Mouse (Mus musculus): ENCODE measurements around the gene Epha5. TPM values are rescaled to one million over a fixed set of nuclear protein-coding genes. Genes with fewer than 3 reads are reported as not detected.

Epha5 gene
- polyA plus RNA-seq, 1 experiment from 2014 or later: 21.6 TPM

DNA sequence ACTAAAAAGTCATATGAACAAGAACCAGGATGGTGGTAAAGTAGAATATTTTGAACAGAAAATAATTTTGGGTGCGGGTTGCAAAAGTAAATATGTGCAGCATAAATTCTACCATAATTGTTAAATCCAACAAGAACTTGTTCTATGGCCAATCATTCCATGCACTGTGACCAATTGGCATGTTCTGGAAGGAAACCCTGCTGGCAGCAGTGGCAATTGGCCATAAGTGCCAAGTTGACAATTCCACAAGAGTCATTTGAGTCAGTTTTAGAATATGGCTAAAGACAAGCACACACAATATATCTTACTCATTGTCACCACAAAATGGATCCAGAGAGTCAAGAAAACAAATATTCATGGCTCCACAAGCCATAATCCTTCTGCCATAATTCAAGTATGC is 140.2 kb downstream of the Epha5 start:
- DNase-seq (ENCODE audit: low spot score) (no peak), ATAC-seq (replicated peaks; ENCODE audit: low FRiP score) (no peak)
- Histone ChIP-seq H3K4me3 (ENCODE audit: low read depth, low read length) (no peak overlapping the region), H3K36me3 (ENCODE audit: control insufficient read depth, insufficient read depth, low read length) (no peaks in the 10 kb centered on the region), H3K9me3 (ENCODE audit: control insufficient read depth, low read length) (no peaks in the 10 kb centered on the region), H3K27ac (ENCODE audit: low read depth, low read length) (no peak overlapping the region), H3K4me1 (replicated peaks; ENCODE audit: control insufficient read depth, insufficient read depth, low read length) (no peaks in the 10 kb centered on the region), H3K27me3 (ENCODE audit: control insufficient read depth, insufficient read depth, low read length) (no peaks in the 10 kb centered on the region), H3K9ac (ENCODE audit: low read length) (no peak overlapping the region), H3K4me2 (ENCODE audit: low read depth, low read length, severe bottlenecking) (no peak overlapping the region)
- WGBS: 91% methylated on average over 1 of the region's 1 CpGs

DNA sequence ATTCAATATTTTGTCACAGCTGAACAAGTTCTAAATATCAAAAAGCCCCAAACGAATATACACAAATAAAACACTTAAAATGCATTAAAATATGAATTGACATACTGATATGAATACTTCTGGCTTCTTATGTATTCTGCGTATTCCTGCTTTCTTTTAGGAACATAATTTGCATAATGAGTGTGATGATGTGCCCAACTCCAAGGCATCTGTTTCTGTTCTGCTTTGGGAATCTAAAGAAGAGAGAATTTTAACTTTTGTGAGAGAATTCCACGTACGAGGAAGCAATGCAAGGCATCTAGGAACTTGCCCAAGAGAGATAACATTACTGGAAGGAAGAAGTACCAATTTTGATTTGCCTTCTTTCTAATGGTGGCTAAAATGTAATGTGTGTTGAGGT is 151.8 kb downstream of the Epha5 start:
- no peak overlapping the region for H3K4me3 ChIP-seq (ENCODE audit: low read depth, low read length)
- H3K27me3 ChIP-seq (ENCODE audit: control insufficient read depth, insufficient read depth, low read length): no peaks in the 10 kb centered on the region
- no peaks in the 10 kb centered on the region for H3K9me3 ChIP-seq (ENCODE audit: control insufficient read depth, low read length)
- H3K4me2 ChIP-seq (ENCODE audit: low read depth, low read length, severe bottlenecking): no peak overlapping the region
- WGBS: 81% methylated on average over 4 of the region's 4 CpGs
- ATAC-seq (replicated peaks; ENCODE audit: low FRiP score): no peak
- H3K27ac ChIP-seq (ENCODE audit: low read depth, low read length): no peak overlapping the region
- no peaks in the 10 kb centered on the region for H3K4me1 ChIP-seq (replicated peaks; ENCODE audit: control insufficient read depth, insufficient read depth, low read length)
- no peaks in the 10 kb centered on the region for H3K36me3 ChIP-seq (ENCODE audit: control insufficient read depth, insufficient read depth, low read length)
- no peak for DNase-seq (ENCODE audit: low spot score)
- H3K9ac ChIP-seq (ENCODE audit: low read length): no peak overlapping the region

DNA sequence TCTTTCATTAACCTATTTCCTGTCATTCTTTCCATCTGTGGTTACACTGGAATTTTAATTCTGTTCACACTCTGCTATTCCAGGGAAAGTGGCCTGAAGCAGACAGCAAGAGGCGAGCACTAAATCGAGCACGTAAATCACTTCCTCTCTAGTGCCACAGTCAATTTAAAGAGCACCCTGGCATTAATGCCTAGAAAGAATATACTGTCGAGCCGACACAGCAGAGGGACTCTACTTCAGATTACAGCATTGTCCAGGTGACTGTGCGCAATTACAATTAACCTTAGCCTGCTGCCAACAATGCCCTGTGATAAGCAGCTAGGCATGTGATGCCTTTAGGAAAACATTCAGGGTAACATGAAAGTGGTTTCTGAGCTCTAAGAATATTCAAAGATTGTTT is 153.2 kb downstream of the Epha5 start:
- WGBS: 60% methylated on average over 6 of the region's 6 CpGs

DNA sequence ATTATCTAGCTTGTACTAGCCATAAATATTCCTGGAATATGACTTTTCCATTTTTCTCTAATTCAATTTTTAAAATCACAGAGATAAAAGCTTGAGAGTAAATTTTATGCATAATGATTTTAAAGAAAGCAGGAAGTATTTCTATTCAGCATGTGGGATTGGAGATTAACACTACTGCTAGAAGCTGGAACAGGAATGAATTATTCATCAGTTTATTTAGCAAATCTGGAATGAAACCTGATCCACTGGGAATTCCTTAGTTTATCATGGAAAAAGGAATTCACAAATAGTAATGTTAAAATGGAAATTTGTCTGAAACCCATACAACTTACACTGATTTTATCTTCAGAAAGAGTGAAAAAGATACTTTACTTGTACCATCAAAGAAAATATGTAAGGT is 187.2 kb downstream of the Epha5 start:
- no peak overlapping the region for H3K27ac ChIP-seq (ENCODE audit: low read depth, low read length)
- H3K4me2 ChIP-seq (ENCODE audit: low read depth, low read length, severe bottlenecking): no peak overlapping the region
- H3K27me3 ChIP-seq (ENCODE audit: control insufficient read depth, insufficient read depth, low read length): no peaks in the 10 kb centered on the region
- no peaks in the 10 kb centered on the region for H3K36me3 ChIP-seq (ENCODE audit: control insufficient read depth, insufficient read depth, low read length)
- ATAC-seq (replicated peaks; ENCODE audit: low FRiP score) (no peak), DNase-seq (ENCODE audit: low spot score) (no peak)
- H3K4me1 ChIP-seq (replicated peaks; ENCODE audit: control insufficient read depth, insufficient read depth, low read length): no peaks in the 10 kb centered on the region
- no peaks in the 10 kb centered on the region for H3K9me3 ChIP-seq (ENCODE audit: control insufficient read depth, low read length)
- no peak overlapping the region for H3K4me3 ChIP-seq (ENCODE audit: low read depth, low read length)
- no peak overlapping the region for H3K9ac ChIP-seq (ENCODE audit: low read length)

More for the DNA sequence above, 153.2 kb downstream of the Epha5 start:
- Histone ChIP-seq H3K27me3 (ENCODE audit: control insufficient read depth, insufficient read depth, low read length) (no peaks in the 10 kb centered on the region), H3K4me1 (replicated peaks; ENCODE audit: control insufficient read depth, insufficient read depth, low read length) (no peaks in the 10 kb centered on the region), H3K9ac (ENCODE audit: low read length) (no peak overlapping the region), H3K27ac (ENCODE audit: low read depth, low read length) (no peak overlapping the region), H3K9me3 (ENCODE audit: control insufficient read depth, low read length) (no peaks in the 10 kb centered on the region), H3K4me3 (ENCODE audit: low read depth, low read length) (no peak overlapping the region), H3K4me2 (ENCODE audit: low read depth, low read length, severe bottlenecking) (no peak overlapping the region), H3K36me3 (ENCODE audit: control insufficient read depth, insufficient read depth, low read length) (no peaks in the 10 kb centered on the region)
- DNase-seq (ENCODE audit: low spot score): no peak
- ATAC-seq (replicated peaks; ENCODE audit: low FRiP score): no peak

DNA sequence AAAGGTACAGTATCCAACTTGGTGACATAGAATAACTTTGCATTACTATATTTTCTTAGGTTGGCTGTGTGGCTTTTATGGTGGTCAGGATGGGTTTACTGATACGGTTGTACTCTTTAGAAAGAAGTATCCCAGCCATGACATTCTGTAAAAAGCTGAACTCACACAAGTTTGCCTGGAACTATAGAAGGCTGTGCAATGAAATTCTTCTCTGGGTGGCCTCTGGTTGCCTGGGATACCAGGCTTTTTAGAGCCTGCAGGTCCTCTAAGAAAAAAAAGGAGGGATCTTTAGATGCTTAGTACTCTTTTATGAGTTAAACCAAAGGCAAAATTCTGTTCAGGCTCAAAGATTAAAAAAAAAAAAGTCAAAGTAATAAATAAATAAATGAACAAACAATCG is 208.6 kb downstream of the Epha5 start:
- 31% methylated on average over 2 of the region's 2 CpGs for WGBS

DNA sequence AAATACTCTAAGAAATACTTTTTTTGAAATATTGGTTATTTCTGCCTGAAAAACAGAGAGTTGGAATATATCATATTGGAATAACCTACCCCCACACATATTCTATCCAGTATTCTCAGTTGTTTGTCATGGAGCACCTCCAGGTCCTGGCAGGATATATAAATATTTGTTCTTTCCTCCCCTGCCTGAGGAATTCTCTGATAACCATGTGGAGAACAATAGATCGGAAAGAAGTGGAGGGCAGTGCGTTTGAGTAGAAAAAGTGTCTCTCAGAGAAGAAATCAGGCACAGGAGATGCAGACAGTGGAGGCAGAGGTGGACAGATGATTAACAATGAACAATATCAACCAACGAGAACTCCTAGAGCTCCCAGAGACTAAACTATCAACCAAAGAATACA is 223.8 kb downstream of the Epha5 start:
- H3K27me3 ChIP-seq (ENCODE audit: control insufficient read depth, insufficient read depth, low read length): no peaks in the 10 kb centered on the region
- no peak overlapping the region for H3K9ac ChIP-seq (ENCODE audit: low read length)
- H3K27ac ChIP-seq (ENCODE audit: low read depth, low read length): no peak overlapping the region
- 90% methylated on average over 3 of the region's 3 CpGs for WGBS
- H3K36me3 ChIP-seq (ENCODE audit: control insufficient read depth, insufficient read depth, low read length): no peaks in the 10 kb centered on the region
- no peaks in the 10 kb centered on the region for H3K9me3 ChIP-seq (ENCODE audit: control insufficient read depth, low read length)
- DNase-seq (ENCODE audit: low spot score) (no peak), ATAC-seq (replicated peaks; ENCODE audit: low FRiP score) (no peak)
- H3K4me3 ChIP-seq (ENCODE audit: low read depth, low read length): no peak overlapping the region
- H3K4me2 ChIP-seq (ENCODE audit: low read depth, low read length, severe bottlenecking): no peak overlapping the region
- no peaks in the 10 kb centered on the region for H3K4me1 ChIP-seq (replicated peaks; ENCODE audit: control insufficient read depth, insufficient read depth, low read length)

More for the DNA sequence above, 208.6 kb downstream of the Epha5 start:
- no peak overlapping the region for H3K9ac ChIP-seq (ENCODE audit: low read length)
- no peak overlapping the region for H3K4me2 ChIP-seq (ENCODE audit: low read depth, low read length, severe bottlenecking)
- H3K27ac ChIP-seq (ENCODE audit: low read depth, low read length): no peak overlapping the region
- H3K9me3 ChIP-seq (ENCODE audit: control insufficient read depth, low read length): no peaks in the 10 kb centered on the region
- no peaks in the 10 kb centered on the region for H3K27me3 ChIP-seq (ENCODE audit: control insufficient read depth, insufficient read depth, low read length)
- no peaks in the 10 kb centered on the region for H3K36me3 ChIP-seq (ENCODE audit: control insufficient read depth, insufficient read depth, low read length)
- H3K4me1 ChIP-seq (replicated peaks; ENCODE audit: control insufficient read depth, insufficient read depth, low read length): no peaks in the 10 kb centered on the region; the same call in 1 of the 2 replicates
- no peak overlapping the region for H3K4me3 ChIP-seq (ENCODE audit: low read depth, low read length)
- ATAC-seq (replicated peaks; ENCODE audit: low FRiP score): peak; percentile 65
- DNase-seq (ENCODE audit: low spot score): peak; percentile 56

DNA sequence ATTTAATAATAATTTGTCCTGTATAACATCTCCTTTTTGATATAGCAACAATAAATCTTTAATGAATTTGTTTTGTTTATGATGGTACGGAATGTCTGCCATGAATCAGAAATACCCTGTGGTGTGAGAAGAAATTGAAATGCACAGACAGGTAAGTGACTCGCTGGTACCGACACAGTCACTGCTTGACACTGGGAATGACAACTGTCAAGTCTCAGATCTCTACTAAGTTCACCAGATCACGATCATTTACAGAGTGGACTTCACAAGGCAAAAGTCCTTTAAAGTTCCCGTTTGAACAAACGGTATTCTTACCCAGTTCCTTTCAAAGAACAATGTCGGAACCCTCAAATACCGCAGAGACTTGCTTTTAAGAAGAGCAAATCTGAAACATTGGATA is 233.0 kb downstream of the Epha5 start:
- DNase-seq (ENCODE audit: low spot score) (no peak), ATAC-seq (replicated peaks; ENCODE audit: low FRiP score) (no peak)
- no peaks in the 10 kb centered on the region for H3K27me3 ChIP-seq (ENCODE audit: control insufficient read depth, insufficient read depth, low read length)
- H3K9me3 ChIP-seq (ENCODE audit: control insufficient read depth, low read length): no peaks in the 10 kb centered on the region
- WGBS: 93% methylated on average over 8 of the region's 8 CpGs
- H3K9ac ChIP-seq (ENCODE audit: low read length): no peak overlapping the region
- no peak overlapping the region for H3K4me3 ChIP-seq (ENCODE audit: low read depth, low read length)
- no peak overlapping the region for H3K4me2 ChIP-seq (ENCODE audit: low read depth, low read length, severe bottlenecking)
- no peak overlapping the region for H3K27ac ChIP-seq (ENCODE audit: low read depth, low read length)
- H3K36me3 ChIP-seq (ENCODE audit: control insufficient read depth, insufficient read depth, low read length): no peaks in the 10 kb centered on the region
- no peaks in the 10 kb centered on the region for H3K4me1 ChIP-seq (replicated peaks; ENCODE audit: control insufficient read depth, insufficient read depth, low read length)

DNA sequence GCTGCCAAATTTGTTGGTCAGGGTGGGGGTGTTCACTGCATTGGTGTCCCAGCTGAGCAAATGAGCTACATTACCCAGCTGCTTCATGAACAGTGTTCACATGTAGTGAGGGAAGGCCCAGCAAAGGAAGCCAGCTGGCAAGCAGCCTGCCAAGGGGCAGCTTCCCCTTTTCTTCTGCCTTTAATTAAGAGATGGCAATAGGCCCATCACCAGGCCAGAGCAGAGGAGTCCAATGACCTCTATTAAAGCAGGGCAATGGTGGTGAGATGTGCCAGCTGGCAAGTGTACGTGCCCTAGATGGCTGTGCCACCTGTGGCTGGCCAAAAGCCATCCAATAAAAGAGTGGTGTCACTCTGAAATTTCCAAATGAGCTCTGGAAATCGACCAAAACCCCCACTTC is 264.1 kb downstream of the Epha5 start:
- no peak for DNase-seq (ENCODE audit: low spot score)
- Histone ChIP-seq H3K4me2 (ENCODE audit: low read depth, low read length, severe bottlenecking) (no peak overlapping the region), H3K9me3 (ENCODE audit: control insufficient read depth, low read length) (no peaks in the 10 kb centered on the region), H3K4me1 (replicated peaks; ENCODE audit: control insufficient read depth, insufficient read depth, low read length) (no peaks in the 10 kb centered on the region), H3K9ac (ENCODE audit: low read length) (no peak overlapping the region), H3K36me3 (ENCODE audit: control insufficient read depth, insufficient read depth, low read length) (no peaks in the 10 kb centered on the region), H3K27ac (ENCODE audit: low read depth, low read length) (no peak overlapping the region), H3K27me3 (ENCODE audit: control insufficient read depth, insufficient read depth, low read length) (no peaks in the 10 kb centered on the region), H3K4me3 (ENCODE audit: low read depth, low read length) (no peak overlapping the region)
- peak; percentile 30; the same call in 1 of the 2 replicates for ATAC-seq (replicated peaks; ENCODE audit: low FRiP score)
- 69% methylated on average over 2 of the region's 2 CpGs for WGBS

DNA sequence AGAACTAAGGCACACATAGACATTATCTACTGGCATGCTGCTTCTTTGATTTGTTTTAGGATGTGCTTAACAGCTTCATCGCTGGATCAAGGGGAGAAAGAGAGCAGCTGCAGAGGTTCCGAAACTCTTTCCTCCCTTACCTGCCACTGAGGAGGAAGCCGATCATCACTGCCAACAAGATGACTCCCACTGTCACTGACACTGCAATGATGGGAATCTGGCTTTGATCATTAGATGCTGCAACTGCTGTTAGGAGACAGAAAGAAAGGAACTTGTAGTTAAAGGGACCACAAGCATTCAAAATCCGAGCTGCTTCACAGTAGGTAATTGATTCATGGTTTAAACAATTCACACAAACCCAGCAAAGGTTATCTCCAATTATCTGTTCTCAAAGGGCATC is 275.0 kb downstream of the Epha5 start:
- H3K27ac ChIP-seq (ENCODE audit: low read depth, low read length): no peak overlapping the region
- H3K4me1 ChIP-seq (replicated peaks; ENCODE audit: control insufficient read depth, insufficient read depth, low read length): no peaks in the 10 kb centered on the region
- ATAC-seq (replicated peaks; ENCODE audit: low FRiP score) (no peak), DNase-seq (ENCODE audit: low spot score) (no peak)
- H3K9me3 ChIP-seq (ENCODE audit: control insufficient read depth, low read length): no peaks in the 10 kb centered on the region
- H3K9ac ChIP-seq (ENCODE audit: low read length): no peak overlapping the region
- H3K4me2 ChIP-seq (ENCODE audit: low read depth, low read length, severe bottlenecking): no peak overlapping the region
- no peaks in the 10 kb centered on the region for H3K27me3 ChIP-seq (ENCODE audit: control insufficient read depth, insufficient read depth, low read length)
- no peak overlapping the region for H3K4me3 ChIP-seq (ENCODE audit: low read depth, low read length)
- H3K36me3 ChIP-seq (ENCODE audit: control insufficient read depth, insufficient read depth, low read length): no peaks in the 10 kb centered on the region
- WGBS: 51% methylated on average over 4 of the region's 4 CpGs
